Mouse (Mus musculus): ENCODE measurements around the gene Mitf.

The Mitf gene

DNA sequence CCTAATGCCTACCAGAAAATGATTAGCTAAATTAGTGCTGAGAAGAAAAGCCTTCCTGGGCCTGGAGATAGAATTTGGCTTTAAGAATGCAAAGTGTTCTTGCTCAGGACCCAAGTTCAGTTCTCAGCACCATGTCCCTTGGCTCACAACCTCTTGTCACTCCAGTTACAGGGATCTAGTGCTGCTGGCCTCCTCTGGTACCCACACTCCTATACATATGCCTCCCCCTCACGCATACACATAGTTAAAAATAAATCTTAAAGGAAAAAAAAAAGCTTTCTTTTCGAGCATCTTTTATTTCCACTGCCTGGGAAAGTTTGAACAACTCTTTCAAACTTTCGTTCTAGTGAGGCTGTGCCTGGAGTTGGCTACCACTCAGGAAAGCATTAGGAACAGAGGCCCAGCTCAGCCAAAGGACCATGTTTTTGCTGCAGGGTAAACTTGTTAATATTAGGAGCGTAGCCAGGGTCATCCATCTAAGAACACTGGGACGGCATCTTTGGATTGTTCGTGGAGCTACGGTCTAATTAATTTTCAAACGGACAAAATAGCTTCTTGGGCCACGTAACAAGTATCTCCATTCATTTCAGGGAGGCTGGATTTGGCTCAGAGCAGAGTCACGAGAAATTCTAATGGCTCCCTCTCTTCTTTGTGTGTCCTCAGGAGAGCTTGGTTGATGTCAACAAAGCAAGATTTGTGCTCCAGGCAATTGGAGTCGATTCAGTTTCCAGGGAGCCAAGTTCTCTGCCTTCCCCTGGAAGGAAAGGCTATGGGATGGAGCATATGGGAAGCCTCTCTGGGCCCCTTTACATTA lies 239.7 kb downstream of the Mitf start:
- no peak for DNase-seq (ENCODE audit: low spot score)

- DNase-seq (ENCODE audit: low spot score) = no peak
These were observed 240.9 kb downstream of the Mitf start for GRCm38 (mm10) chr6:98047741-98048140.

DNA sequence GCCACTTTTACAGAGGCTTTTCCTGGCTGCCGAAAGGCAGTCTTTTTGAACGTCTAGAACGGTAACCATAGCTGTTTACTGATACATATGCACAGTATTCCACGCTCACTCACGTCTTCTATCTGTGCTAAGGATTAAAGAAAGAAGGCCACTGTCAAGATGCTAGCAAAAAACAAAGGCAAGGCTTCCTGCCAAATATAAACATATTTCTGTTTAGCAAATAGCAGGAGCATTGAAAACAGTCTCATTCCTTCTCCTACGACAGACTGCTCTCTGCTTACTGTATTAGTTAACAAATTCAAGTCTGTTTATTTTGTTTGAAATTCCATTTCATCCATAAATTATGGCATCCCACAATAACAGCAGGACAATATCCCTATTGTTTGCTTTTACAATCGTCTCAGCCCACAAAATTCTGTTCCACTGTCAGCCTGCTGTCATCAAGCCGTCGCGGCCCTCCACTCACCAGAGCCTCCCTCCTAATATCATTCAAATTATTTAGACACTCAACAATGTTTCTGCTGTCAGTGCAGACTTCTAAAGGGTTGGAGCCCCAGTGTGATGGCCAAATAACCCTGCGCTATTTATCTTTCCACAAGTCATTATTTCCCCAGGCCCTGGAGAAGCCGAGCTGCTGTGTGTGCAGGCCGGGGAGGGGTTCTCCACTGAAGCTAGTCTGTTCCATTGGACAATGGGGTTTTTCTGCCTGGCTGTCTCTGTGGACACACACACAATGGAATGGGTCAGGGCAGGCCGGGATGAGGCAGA lies 242.0 kb downstream of the Mitf start:
- no peak for DNase-seq (ENCODE audit: low spot score)

DNA sequence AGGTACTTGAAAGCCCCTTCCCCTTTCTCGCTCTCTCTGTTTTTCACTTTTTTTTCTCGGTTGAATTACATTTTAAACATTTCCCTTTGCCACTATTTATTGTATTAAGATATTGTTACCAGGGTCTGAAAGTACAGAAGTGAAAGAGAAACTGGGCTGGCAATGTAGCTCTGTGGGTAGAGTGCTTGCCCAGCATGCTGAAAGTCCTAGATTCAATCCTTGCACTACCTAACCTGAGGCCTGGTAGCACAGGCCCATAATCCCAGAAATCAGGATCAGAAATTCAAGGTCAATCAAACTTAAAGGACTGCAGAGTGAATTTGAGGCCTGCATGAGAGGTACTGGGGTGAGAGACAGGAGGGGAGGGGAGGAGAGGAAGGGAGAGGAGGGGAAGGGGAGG lies 242.7 kb downstream of the Mitf start:
- no peak for DNase-seq (ENCODE audit: low spot score)

DNA sequence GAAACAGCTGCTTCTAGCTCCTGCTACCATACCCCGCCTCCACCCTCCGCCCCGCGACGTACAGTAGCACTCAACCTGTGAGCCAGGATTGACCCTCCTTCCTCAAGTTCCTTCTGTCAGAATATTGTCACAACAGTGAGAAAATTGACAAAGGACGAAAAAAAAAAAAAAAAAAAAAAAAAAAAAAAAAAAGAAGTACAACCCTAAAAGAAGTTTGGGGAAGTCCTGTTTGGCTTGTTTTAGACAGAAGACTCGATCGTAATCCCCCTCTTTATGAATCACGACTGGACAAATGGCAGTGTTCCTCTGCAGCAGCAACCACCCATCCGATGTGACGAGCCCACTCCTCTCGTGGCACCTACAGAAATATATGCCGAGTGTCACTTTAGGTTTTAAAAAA lies 255.0 kb downstream of the Mitf start:
- DNase-seq (ENCODE audit: low spot score) = no peak

- DNase-seq (ENCODE audit: low spot score) = no peak
These were observed 258.1 kb downstream of the Mitf start for GRCm38 (mm10) chr6:98064926-98065325.

- no peak for DNase-seq (ENCODE audit: low spot score)
These were observed 259.6 kb downstream of the Mitf start for GRCm38 (mm10) chr6:98066420-98066819.

Data from spleen, adult 12 weeks (tissue).